Mouse (Mus musculus) cerebellum, postnatal 4 days (tissue): ENCODE measurements at regions not wholly inside any gene's neighbourhood (a gene's known extent, or its start where the extent isn't known, plus 50 kb on each side); places are given as distances from the start of the nearest gene placed in this dataset.

Experiments used
- DNase-seq, 2 experiments: peaks; one replicate each; pipeline ENCODE4 v3.0.0; 2022; ENCODE audit warnings: low spot score in 2 of 2, mixed read lengths in 1 of 2

DNA sequence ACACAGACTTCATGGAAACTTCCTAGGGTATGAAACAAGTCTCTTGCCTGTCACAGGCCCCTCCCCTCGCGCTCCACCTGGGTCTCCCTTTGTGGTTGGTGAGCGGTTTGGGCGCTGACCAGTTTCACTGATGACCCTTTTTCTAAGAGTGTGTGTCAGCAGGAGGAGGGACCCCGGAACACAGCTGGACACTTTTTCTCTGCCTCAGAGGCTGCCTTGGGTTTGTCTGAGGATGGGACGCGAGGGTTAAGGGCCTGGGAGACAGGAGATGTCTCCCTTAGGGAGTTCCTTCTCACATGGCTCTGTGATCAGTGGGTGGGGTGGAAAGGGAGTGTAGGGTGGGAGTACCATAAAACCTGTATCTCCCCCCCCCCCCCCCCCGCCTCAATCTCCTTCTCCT is 115.8 kb upstream of the Haao start:
- DNase-seq, result no peak

DNA sequence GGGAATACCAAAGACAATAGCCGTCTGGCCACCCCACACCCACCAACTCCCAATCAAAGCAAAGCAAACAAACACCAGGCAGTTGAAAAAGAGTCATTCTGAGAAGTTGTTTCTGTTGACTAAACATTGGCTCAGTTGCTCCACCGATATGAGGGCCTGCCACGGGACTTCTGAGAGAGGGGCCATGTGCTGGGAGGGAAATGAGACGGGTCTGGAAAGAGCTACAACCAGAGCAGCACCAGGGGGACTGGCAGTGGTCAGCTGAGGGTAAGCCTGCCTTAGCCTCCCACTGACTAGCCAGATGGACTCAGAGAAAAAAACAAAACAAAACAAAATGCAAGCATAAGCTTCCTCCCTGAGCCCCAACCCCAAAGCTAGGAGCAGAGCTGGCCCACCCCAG is 115.1 kb upstream of the Haao start:
- DNase-seq, result no peak

DNA sequence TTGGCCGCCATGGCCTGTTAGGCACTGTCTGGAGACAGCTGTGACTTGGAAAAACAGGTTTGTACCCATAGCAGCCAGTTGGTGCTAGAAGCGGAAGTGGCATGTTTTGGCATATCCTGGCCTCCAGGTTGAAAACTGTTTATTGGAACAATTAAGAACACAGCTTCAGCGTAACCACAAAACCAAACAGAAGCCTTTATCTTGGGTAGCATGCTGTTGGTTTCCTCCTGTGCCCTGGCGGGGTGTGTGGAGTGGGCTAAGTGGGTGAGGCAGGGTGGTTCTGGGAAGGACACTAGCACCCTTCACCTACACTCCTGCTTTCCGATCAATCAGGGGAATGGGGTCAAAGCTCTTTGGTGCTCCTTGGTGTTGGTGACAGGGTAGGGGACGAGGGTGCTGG is 114.4 kb upstream of the Haao start:
- no peak for DNase-seq

DNA sequence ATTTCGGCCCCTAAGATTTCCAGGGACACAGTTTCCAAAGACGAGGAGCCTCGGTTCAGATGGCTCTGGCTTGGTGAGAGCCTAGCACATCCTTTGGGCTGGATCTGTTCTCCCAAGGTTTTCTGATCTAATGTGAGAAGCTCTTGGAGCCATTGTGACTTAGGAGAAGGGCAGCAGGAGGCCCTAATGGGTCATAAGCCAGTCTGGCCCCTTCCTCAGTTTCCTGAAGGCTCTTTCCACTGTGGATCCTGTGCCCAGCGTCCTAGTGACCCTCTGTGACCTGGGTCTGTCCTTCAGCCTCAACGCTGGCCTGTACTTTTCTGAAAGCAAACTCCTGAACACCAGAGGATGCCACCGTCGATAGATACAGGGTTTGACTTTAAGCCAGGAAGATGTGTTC is 113.1 kb upstream of the Haao start:
- no peak for DNase-seq

DNA sequence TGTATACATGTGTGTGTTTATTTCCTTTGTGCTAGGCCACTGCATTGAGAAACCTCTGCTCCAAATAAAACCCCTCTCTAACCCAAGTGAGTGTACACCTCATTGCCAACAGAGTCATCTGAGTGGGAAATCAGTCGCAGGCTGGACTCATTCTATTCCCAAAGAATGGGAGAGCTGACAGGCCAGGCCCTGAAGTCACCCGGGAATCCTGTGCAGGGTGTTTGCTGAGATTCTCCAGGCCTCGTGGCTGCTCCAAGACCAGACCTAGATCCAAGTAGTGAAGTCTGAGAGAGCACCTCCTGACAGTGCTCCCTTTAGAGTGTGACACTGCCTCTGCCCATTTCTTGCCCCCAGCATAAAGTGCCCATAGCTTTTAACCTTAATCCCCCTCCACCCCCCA is 112.4 kb upstream of the Haao start:
- DNase-seq, result no peak

DNA sequence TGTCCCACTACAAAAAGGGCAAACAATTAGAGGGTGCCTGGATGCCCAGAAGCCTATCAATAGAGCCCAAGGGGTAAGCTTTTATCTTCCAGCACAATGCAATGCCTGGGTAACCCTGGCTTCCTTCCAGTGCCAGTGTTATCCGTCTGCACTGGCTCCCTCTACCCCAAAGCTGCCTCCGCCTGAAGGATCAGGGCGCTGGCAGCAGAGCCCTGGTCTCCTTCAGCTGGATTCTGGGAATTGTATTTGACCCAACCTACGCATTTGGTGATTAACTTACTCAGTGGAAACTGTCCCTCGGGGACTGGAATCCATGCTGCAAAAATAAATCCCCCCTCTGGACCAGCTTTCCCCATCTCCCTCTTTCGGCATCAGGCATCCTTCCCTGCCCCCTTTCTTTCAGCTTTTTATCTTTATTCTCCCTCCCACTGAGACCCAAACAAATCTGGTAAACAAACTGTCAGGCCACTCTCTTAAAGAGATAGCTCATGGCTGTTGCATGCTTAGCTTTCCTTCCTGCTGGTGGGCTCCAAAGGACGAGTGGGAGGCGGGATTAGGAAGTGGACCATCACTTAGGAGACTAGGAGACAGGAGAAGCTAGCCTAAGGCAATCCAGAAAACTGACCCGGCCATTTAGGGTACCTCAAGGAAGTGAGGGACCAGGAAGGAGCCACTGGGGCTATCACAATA is 111.5 kb upstream of the Haao start:
- DNase-seq, result no peak

DNA sequence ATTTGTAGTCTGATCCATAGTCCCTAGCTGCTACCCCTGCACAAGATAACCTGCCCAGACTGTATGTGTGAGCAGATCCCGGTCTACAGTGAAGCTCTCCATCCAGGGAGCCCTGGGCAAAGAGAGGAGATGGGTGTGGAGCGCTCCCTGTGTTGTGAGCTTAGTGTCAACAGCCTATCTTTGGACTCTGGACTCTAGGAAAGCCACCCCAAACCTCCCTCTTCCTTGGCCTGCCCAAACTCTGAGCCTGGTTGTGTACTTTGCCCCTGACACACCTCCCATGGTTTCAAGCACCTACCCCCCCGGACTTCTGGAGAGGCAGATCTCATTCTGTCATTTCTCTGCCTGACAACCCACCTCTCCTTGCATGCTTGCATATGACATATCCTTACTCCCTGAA is 110.9 kb upstream of the Haao start:
- no peak for DNase-seq

DNA sequence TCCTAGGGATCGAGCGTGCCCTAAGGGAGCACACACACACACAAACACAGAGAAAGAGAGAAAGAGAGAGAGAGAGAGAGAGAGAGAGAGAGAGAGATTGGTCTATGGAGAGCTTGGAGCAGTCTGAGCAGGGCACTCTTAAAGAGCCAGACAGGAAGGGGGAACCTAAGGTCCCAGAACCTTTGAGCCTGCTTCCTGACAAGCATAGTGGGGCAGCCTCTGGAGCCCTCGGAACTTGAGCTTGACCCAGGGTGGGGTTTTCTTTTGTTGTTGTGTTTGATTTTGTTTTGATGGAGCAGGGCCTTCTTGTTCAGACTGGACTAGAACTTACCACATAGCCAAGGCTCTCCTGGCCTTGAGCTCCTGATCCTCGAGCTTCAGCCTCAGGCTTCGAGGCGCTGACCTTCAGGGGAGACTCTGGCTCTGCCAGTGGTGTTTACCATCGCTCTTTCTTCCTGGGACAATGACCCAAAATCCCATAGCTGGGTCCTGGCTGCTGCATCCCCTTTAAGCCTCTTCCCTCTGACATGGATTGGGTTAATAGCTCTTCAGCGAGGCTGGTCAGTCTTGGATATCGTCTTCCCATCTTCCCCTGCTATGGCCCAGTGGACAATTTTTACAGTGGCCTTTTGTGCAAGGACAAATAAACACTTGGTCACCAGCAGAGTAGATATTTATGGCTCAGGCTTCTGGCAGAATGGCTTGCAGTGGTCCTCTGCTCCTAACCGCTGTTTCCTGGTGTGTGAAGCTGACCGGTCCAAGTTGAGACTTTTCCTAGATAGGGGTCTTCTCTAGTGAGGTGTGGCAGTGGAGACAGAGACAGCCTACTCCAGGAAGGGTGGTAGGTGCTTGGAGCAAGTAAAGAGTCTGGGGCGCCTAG is 110.1 kb upstream of the Haao start:
- DNase-seq, result no peak

DNA sequence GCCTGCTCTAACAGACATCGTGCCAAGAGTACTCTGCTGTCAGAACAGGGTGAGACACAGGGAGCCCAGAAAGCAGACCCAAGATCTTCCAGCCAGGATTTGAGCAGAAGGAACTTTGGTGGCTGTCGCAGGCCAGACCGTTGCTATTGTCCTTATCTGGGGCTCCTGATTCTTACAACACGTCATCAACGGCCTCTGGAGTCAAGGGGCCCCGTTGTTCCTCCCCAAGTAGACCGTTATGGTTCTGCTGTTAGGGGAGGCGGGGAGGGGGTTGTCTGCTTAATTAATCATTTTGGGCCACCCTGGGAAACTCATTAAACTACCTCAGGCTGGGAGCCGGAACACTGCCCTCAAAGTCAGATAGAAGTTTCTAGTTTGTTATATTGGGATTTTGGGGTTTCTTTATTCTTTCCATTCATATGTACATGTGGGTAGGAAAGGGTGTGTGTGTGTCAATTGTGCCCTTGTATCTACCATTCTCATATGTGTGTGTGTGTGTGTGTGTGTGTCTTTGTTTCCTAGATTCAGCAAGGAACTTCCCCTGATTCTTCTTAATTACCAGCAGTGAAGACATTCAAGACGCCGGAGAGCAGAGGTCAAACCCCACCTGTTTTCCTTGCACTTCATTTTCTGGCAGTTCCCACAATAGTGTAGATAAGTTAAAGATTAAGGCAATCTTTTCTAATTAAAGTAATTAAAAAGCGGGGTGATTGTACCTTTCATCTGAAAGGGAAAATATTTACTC is 109.2 kb upstream of the Haao start:
- DNase-seq, result no peak

DNA sequence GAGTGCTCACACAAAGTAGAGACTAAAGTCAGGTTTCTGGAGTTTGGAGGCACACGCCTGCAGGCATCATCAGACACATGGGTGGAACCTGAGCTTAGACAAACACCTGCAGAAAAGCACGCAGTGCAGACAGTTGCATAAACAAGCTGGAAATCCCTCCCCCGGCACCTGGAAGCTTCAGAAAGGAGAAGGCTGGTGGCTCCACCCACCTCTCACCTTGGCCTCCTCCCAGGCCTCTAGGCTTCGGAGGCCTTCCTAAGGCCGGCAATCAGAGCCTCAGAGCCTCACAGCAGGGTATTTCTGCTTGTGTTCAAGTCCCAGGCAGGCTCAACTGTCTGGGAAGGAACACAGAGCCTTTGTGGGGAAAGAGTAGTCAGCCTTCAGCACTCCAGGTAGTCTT is 108.2 kb upstream of the Haao start:
- DNase-seq, result no peak

DNA sequence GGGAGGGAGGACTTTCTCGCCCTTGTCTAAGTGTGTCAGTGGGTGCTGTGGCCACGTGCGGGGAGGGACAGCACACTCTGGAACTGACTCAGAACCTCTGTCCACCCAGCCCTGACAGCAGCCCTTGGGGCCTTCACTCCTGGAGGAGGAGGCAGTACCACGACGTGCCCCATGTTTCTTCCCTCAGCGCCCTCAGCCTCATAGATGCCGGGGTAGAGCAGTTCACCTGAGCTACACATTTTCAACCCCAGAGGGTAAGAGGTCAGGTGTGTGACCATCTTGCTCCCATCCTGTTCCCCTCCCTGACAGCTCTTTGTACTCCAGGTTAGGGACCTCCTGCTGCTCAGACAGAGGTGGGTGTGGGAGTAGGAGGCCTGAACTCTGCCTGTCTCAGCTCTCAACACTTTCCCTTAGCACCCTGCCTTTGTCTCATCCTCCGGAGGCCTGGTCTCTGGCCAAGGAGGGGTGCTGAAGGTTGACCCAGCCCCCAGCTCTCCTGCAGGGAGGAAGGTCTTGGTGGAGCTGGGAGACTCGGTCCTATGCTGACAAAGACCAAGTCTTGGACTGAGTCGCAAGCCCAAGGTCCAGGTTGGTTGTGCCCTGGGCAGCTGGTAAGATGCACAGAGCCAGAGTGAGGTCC is 107.4 kb upstream of the Haao start:
- no peak for DNase-seq

DNA sequence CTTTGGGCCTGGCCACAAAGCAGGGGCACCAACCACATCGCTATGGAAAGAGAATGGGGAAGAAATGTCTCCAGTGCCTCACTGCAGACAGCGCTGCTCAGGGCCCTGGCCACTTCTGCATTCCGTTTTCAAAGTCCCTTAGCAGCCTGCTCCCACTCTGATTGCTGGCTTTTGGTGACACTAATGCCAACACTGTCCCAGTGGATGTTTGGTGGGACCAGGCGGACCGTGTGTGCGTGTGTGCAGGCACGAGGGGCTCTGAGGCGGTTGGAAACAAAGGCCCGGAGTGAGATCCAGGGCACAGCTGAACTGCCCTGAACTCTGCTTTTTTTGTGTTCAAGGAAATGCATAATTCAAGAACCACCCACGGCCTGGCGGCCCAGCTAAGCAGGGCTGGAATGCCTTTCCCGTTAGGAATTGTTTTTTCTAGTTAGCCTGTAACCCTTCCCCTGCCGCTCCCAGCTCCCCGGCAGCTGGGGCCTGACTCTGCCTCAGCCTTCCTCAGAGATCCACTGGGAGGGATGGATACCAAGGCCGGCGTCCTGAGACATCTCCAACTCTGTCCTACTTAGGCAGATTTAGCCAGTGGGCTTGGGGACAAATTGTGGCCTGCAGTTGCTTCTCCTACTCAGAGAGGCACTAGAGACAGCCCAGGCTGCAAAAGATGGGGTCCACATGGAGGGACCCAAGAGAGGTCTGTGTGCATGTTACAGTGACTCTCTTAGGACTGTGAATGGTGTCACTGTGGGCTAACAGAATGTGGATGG is 106.7 kb upstream of the Haao start:
- no peak for DNase-seq

DNA sequence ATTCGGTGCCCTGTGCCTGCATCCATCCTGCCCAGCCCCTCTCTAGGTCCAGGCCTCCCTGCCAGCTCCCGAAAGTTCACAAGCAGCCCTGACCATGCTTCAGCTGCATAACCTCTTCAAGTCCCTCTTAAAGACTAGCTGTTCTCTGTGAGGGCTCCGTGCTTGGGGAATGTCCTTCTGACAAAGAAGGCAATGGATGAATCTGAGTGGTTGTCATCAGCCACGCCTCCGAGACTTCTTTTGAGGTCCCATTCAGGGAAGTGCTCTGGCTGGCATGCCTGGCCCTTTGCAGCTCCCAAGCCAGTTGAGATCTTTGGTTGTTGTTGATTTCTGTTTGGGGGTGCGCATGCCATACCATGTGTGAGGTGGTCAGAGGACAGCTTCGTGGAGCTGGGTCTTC is 105.9 kb upstream of the Haao start:
- no peak for DNase-seq

DNA sequence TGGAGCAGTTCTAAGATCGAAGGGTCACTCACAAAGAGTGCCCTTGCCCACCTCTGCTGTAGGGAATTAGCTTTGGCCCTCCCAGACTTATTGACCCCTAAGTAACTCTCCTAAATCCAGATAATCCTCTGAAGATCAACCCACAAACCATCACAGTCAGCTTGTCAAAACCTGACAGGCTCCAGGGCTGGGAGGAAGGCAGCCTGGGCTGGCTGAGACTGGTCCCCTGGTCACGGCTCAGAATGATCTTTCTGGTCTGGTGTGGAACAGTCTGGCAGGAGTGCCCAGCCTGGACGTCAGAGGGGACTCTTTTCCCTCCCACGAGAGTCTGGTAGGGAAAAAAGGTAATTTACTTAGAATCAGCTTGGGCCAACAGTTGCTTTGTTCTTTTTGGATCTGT is 99.0 kb upstream of the Haao start:
- DNase-seq, result no peak

DNA sequence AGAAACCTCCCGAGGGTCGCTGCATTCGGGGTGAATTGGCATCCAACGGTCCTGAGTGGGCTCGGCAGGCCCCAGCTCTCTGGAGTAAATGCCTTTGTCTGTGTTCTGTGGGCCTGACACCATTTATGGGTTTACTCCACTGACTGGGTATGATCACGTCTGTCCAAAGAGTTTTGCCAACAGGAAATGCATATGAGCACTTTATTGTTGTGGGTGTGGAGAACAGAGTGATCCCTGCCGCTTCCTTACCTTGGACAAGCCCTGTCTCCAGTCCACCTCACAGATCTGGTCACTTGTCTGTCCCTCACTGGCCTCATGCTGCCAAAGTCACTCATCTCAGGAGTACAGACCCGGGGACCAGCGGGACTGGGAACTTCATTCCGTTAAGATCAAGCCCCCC is 91.6 kb upstream of the Haao start:
- DNase-seq, result no peak

DNA sequence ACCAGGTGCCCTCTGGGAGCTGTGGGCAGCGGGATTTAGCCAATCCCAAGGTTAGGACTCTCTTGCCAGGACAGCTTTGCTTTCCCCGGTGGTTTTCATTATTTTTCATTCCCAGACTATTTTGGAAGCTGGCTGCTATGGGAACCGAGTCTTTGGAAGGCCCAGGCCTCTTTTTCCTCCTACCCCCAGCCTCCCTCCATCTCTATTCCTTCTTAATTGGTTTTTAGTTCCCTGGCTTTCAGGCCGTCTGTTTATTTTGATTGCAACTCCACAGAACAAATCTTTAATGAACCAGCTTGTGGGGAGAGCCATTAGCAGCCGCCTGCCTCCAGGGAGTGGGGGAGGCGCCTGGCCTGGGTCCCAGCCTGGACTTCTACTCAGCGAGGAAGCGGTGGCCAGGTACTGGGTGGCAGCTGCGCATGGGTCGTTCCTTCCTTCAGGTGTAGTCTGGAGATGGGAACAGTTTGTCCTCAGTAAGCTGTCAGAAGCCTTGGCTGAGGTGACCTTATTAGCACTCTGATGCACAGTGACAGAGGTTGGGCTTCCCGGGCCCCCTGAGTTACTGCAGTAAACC is 91.0 kb upstream of the Haao start:
- peak in 1 of 2 experiments; percentile 49 for DNase-seq

DNA sequence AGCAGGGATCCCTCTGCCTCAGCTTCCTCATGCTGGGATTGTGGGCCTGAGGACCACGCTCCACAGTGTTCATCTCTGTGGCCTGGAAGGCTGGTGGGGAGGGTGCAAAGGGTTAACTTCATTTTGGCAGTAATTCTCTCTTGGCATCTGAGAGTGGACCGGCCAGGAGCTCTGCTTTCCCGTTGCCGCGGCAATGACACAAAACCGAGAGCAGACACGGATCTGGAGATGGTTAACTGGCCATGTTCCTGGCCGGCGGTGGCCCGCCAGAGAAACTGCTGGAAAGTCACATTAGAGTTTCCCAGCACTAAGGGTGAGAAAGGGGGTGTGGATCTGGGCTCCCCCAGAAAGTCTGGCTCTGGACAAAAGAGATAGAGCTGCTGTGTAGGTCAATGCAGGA is 89.8 kb upstream of the Haao start:
- peak in 1 of 2 experiments; percentile 64 for DNase-seq

DNA sequence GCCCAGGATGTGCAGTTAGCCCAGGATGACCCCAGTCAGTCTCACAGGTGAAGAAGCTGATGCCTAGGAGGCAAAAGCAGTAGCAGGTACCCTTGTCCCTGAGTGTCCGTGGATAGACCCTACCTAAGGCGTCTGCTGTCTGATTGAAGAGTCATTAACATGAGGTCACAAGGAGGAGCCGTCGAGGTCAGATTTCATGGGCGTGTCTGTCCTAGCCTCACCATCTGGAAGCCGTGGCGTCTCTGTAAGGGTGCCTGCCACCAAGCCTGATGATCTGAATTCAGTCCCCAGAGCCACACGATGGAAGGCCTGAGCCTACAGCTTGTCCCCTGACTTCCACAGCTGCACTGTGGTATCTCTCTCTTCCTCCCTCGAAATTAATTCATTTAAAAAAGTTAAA is 88.9 kb upstream of the Haao start:
- DNase-seq, result no peak

DNA sequence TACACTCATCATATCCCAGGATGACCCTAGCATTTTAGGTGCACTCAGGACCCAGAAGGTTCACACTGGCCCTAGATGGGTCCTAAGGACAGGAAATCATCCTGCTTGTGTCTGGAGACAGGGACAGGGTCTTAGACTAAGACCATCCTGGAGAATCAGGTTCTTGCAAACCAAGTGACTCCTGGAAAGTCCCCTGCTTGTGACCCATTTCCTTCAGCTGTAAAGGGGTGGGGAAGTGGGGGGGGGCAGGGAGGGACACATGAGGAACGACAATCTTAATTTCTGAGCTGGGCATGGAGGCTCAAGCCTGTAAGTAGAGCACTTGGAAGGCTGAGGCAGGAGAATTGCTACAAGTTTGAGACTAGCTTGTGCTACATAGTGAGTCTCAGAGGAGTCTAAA is 88.2 kb upstream of the Haao start:
- DNase-seq, result no peak

DNA sequence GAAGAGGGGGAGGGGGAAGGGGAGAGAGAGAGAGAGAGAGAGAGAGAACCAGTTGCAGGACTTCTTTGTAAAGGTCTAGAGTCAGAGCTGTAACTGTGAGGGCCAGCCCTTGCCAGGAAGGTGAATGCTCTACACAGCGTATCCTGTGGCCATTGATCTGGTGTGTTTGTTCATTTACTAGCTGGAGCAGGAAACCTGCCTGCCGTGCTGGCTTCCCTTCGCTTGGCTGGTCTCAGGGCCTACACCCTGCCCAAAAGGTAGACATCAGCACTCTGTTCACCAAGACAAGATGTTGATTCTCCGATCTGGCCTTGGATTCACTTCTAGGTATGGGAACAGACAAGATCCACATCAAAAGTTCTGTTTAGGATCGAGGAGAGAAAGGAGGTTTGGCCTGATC is 87.5 kb upstream of the Haao start:
- no peak for DNase-seq

DNA sequence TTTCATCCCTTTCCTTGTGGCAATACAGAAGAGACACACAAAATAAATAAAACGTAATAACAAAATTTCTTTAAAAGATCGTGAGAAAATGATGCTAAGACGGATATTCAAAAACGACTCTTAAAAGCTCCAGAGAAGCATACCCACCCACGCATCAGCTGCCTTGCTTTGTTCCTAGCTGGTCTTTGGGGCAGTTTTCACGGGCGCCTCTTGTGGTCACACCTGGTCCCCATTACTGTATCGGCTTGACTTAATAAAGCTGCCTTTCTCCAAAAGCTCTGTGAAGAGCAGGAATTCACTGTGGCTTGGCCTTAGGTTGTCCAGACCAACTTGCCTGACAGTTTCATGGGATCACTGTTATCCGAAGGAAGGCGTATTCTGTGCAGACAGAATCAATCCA is 86.0 kb upstream of the Haao start:
- no peak for DNase-seq
